Mouse (Mus musculus) Muller cell, postnatal 12 days (primary cell): ENCODE results near the gene Prkcb.

Source experiments
- DNase-seq: peaks from one replicate; pipeline ENCODE4 v3.0.0-alpha.2; 2015; ENCODE audit errors: inconsistent ontology term

Prkcb gene

DNA sequence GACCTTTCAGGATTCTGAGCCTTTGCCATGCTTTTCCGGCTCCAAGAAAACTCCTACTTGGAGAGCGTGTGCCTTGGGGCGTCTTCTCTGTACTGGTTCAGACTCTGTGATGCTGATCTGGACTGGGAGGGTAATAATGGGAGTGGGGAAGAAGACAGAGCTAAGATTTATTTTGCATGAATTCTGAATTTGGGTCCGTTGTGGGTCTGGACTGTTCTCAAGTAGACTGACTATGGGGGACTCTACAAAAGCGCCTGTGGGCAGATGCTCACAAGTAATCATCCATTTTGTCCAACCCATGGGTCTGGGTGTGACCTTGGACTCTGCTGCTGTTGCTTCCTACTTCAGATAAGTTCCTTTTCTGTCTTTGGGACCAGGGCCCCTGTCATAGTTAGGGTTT lies 240.1 kb downstream of the Prkcb start:
- no peak for DNase-seq

DNA sequence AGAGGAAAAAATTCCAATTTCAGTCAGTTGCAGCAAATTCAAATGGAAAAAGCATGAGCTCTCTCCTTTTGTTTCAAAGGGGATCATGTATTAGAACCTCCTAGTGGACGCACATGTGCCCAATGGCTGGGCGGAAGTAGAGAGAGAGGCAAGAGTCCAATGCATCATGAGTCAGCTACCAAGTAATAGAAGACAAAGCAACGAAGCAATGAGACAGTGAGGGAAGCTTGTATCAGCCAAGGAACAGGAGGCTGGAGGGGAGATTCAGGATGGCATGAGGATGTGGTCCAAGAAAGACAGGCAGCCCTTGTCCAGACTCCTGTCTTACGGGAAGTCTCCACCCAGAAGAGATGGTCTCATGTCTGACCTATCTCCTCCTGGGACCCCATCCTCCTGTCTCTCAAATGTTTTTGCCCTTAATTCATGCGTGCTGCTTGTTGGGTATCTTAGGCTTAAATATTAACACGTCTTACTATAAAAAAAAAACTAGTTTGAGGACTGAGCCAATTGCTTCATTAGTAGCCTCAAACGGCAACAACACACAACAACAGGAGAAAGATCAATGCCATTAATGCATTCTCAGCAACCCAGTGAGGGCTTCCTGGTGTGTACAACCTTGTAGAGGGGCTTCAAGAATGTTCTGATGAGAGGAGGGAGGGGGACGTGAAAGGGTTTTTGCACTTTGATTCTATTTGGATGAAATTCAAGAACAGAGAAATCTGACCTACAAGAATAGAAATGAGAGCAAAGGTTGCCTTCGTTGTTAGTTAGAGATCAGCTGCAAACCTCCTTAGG lies 245.2 kb downstream of the Prkcb start:
- no peak for DNase-seq

DNA sequence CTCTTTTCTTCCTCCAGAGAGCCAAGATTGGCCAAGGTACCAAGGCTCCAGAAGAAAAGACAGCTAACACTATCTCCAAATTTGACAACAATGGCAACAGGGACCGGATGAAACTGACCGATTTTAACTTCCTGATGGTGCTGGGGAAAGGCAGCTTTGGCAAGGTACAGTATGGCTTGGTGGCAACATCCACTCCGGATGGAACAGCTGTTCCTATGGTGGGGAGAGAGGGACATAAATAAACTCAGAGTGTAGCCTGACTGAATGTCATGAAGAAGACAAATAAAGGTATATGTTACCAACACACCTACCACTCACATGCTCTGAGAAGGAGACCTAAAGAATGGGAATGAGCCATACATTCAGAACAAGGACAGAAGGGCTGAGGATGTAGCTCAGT lies 256.1 kb downstream of the Prkcb start:
- DNase-seq, result no peak

DNA sequence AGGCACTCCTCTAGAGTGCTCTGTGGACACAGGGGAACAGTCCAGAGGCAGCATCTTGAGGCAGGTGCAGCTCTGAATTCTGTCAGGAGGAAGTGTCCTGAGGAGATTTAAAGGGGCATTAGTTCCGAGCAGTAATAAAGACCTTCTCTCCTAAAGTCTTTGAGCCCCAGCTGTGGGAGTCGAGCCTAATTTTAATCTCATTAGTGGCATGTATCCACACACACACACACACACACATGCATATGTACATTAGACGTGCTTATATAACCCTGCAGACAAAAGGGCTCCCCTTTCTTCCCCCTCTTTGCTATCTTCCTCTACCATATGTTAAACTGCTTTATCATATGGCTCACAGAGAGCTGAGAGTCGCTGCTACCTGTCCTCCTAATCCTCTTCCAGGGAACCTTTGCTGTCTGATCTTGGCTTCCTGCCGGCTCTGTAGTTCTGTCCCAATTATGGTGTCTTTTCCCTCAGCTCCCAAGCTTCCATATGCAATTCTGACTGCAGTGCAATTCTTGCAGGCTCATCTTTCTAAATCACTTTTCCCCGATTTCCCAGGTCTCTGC lies 268.1 kb downstream of the Prkcb start:
- no peak for DNase-seq

DNA sequence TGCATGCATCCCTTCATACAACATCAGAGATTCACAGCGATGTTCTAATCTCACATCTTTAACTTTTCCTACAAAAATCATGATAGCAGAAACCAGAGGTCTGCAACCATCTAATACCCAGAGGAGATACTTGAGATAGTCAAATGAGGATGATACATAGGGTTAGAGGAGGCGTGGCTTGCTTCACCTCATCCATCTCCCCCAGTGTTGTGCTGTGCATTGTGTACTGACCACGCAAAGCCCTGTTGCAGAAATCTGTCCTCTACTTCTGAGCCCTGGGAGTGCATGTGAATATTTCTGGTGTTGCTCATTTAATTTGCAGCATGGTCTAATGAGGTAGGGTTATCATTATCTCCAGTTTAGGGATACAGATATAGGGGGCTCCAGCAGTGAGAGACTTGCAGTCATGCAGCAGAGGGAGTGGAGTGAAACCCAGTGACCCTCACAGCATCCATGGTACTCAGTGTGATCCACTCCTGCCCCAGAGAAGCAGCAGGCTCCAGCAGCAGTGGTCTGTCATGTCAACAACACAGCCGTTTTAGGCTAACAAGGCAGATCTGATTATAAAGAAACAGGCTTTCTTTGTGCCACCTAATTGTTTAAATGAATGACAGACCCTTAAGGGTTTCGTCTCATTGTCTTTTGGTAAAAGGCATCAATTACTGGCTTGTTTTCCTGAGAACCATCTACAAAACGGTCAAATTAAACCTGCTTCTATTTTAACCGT lies 269.7 kb downstream of the Prkcb start:
- DNase-seq, result no peak

DNA sequence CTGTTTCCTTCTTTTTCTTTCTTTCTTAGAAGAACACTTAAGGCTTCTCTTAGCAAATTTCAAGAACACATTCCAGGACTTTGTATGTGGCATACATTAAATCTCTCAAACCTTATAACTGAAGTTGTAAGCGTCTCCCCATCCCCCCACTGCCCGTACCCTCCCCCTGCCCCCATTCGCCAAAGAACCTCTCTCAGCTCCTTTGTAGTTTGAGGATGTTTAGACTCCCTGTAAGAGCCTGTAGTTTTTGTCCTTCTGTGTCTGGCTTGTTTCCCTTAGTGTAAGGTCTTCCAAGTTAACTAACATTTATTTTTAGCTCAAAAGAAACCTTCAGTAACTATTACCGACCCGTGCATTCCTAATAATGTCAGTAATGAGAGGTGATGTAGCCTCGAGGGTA lies 270.4 kb downstream of the Prkcb start:
- DNase-seq, result no peak

DNA sequence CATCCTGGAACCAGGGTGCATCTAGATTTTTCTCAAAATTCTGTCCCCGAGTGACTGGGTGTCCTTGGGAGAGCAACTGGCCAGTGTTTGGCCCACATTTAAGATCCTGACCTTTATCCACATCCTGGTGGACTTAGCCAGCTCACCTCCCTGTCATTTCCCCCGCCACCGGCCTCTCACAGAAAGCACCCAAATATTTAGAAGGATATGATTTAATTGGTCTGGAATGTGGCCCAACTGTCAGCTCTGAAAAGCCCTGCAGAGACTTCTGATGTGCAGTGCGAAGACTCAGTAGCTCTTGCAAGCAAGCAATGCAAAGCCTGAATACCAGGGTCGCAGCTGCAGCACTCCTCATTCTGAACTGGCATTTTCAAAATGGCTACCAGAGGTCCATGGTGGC lies 274.0 kb downstream of the Prkcb start:
- peak; percentile 89 for DNase-seq

DNA sequence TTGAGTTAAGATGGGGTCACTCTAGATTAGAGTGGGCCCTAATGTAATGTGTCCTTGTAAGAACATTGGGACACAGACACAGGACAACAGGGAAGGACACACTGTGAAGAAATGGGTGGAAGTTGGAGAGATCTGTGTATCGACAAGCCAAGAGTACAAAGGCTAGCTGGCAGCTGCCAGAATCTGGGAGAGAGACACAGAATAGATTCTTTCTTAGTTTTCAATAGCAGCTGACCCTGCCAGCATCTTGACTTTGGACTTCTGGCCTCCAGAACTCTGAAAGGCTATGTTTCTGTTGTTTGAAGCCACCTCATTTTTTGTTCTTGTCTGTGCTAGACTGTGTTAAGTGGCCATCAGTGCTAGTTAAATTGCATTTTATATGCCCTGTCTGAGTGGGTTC lies 276.8 kb downstream of the Prkcb start:
- no peak for DNase-seq

DNA sequence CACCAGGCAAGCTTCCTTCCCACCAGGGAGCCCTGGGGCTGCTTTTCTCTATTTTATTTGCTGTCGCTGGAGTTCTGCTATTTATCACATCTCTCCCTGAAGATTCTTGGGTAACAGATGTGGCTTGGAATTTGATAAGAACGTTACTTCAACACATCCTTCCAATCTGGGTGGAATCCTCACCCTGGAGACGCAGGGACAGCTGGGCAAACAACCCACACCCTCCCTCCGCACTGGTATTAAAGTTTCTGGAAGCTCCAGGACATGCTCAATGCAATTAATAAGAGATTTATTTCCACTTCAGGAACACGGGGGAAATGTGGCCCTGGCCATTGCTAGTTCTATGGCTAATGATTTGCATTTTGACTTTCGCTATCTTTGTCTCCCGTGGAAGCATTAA lies 277.5 kb downstream of the Prkcb start:
- DNase-seq, result no peak

DNA sequence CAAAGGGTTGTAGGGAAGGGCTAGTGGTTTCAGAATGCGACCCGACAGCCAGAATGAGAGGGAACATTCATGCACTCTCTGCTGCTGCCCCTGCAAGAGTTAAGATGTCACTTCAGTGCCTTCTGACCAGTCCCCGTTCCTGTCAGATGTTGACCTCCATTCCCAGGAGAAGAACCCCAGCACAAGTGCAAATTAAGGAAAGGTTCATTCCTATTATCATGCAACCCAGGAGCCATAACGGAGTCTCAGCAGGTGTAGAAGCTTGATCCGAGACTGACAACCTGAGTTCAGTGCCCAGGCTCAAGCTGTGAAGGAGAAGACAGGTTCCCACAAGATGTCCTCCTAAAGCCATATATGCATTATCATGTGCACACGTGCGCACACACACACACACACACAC lies 280.2 kb downstream of the Prkcb start:
- no peak for DNase-seq

DNA sequence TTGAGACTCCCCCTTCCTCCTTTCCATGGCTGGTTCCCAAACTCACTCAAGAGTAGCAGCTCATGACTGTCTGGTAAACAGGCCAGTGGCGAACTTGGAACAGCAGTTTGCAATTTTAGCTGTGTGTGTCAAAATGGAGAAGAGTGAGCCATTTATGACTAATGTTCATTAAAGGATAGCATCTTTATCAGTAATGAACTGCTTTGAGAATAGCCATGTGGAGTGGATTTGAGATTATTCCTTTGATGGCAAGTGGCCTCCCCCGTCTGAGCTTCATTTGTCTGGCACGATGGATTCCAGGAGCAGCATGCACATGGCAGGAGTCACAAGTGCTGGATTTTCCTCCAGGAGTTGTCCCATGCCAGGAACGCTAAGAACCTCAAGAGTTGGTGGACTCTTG lies 281.9 kb downstream of the Prkcb start:
- no peak for DNase-seq

DNA sequence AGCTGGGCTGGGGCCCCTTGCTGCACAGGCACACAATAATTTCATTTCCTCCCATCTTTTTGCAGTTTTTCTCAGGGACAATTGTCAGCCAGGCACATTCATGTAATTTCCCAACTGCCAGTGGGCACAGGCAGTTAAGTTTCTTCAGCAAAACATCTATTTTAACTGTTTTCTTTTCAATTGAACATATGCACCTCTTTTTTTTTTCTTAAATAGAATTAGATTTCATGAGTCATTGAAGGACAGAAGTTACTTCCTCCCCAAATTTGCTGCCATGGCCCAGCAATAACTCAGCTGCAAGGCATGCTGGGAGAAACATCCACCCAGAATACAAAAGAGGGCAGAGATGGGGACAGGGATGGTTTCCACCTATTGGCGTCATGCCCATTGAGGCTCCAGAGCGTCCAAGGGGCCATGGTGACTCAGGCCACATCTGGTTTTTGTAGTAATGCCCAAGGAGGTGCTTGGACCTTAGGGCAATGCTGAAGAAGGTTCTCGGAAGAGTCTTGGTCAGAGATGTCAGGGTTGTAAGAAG lies 284.6 kb downstream of the Prkcb start:
- no peak for DNase-seq

DNA sequence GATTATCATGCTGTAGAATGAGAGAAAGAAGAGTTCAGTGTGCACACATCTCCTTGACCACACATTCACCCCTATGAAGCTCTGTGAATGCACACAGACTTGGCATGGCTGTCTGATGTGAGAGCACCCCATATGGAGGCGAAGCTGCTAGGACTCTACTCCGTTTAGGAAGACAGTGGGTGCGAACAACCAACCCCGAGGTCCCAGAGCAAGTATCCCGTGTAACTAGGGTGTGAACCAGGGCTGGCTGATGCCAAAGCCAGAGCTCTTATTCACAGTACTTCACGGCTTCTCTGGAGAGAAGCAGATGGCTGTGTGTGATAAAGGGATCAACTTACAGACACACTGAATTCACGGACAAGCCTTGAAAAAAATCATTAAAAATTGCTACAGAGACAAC lies 285.9 kb downstream of the Prkcb start:
- no peak for DNase-seq

DNA sequence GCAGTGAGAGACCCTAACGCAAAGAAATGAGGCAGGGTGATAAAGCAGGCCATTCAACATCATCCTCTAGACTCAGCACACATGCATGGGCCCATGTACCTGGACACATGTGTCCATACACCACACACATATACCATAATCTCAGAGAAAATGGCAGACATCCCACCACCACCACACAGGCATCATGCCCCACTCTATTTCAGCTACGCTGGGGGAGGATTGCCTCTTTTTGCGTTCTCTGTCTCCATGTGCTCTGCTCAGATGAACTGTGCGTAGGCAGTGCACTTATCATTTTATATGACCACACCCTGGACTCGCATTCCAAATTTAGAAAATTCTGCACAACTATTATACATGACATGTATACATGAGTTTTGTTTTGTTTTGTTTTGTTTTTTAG lies 286.5 kb downstream of the Prkcb start:
- DNase-seq, result no peak

DNA sequence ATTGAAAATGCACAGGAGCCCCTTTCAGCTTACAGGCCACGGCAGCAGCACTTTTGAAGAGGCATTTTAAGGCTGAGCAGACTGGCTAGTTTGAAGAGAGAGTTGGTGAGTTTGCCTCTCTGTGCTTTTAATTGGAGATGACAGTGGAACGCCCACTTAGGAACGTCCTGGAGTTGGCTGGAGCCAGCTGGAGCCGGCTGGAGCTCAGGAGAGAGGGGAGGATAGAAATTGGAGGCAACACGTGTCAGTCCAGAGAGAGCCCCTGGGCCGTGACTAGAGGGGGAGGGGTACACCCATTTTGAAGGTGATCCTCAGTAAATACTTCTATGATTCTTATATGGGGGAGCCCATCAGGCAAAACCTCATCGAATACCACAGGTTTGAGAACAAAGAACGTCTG lies 287.0 kb downstream of the Prkcb start:
- DNase-seq, result peak; percentile 70

DNA sequence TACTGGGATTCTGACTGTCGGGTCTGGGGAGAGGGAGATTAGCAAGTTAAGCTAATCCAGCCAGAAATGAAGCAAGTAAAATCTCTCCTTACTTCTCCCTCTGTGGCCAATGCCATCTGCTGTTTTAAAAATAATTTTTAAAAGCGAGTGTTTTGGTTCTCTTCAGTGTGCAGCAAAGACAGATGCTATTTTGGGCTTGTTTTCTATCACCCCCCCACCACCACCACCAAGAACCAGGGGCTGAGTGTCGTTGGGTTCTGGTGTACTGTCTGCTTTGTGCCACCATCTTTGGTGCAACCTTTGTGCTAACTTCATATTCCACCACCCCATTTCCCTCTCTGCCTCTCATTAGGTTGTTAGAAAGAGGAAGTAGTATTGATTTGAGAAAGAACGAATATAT lies 289.0 kb downstream of the Prkcb start:
- DNase-seq, result no peak

DNA sequence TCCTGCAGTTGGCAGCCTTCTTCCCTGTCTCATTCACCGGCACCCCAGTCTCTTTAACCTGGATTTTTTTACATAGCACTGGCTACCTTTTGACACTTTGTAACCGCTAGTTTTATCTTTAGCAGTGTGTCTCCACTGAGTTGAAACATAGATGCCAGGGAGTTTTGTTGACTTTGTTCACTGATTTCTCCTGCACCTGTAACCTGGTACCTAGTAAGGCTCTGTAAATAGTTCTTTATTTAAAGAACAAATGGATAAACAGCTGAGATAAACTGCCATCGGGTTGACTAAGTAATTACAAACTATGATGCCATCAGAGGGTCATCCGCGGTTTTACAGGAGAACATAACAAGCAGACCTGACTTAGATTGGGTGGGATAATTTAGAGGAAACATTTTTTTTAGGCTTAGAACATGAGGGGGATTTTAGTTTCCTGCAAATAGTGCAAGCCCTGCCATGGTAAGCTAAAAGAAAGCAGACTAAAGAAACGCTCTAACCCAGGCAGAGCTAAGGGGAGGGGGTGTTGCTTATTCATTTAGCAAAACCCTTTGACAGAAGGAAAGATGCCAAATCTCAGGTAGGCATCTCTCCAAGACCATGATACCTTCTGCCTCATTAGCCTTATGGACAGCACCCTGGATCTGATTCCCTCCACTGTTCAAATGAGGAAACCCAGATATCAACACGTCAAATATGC lies 291.1 kb downstream of the Prkcb start:
- no peak for DNase-seq

DNA sequence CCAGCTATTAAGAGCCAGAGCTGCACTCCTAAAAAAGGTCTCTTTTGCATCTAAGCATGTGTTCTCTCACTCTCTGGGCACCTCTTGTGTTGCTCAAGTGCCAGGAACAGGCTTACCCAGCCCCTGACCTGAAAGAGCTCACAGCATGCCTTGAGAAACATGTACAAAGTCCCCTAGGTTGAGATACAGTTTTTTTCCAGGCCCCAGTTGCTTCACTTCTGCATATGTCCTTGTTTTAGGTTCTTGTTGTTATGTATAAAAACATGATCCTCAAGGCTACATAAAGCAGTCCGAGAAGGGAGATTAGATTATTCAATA lies 291.6 kb downstream of the Prkcb start:
- DNase-seq, result no peak

DNA sequence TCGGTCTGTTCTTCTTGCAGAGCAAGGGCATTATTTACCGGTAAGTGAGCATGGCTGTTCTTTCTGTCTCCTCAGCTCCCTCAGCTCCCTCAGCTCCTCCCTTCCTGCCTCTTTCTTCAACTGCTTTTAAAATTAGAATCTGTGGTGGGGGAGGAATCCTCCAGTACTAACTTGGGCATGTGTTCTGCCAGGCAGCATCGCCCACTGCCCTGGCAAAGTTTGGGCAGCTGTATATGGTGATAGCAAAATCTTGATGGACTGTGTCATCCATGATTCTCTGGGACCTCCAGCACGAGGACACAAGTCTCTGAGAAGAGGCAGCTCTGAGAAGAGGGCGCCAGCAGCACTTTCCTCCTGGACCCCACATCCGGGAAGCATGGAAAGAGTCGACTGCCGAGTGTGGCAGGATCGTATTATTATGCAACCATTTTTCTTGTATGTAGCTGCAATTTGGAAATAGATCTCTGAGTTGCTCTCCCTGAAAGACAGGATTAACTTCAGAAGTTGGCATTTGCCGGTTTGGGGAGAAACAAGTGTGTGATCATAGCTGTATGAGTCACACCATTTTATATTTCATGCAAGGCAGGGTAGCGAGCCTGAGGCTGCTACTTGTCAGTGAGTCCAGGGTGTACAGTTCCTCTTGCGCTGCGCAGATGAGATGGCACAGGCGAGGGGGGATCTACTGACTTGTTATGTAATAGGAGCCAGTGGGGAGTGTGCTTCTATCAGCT lies 296.0 kb downstream of the Prkcb start:
- DNase-seq, result no peak

DNA sequence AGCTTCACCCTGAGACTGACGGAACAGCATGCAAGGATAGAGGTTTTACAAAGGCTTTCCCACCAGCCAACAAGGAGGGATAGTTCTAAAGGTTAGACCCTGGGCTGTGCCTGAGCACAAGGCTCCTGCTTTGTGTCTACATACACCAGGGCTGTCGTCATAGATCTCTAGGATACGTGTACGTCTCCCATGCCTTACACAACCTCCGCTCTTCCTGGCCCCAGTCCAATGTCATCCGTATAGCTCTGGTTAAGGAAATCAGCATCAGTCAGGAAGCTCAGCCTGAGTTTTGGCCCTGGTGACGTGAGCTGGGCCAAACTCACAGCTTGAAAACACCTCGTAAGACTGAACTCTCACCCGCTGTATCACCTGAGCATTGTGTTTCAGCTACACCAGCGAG lies 307.3 kb downstream of the Prkcb start:
- no peak for DNase-seq

DNA sequence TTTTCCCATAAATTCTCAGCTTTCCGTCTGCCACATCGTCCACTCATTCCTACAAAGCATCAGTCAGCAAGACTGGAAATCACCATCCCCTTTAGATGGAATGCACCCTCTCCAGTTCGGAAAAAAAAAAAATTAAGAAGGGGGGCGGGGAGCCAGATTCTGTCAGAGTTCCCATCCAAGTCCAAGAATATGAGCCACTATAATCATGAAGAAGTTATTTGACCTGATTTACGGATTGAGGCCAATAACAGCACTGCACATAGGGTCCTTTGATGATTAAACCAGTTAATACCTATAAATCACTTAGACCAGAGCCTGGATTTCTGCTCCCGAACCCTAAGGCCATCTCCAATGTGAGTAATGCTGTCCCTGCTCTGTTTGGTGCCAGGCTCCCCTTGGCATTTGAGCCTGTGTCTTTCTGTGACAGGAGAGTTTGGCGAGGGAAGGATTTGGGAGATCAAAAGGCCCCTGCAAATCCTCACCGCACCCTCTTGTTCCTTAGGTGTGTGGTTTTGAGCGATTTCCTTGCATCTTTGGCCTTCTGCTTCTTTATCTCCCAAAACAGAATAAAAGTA lies 308.1 kb downstream of the Prkcb start:
- peak; percentile 83 for DNase-seq
